Mouse (Mus musculus): ENCODE data around the gene Abcg1. TPM values are rescaled to one million over a fixed set of nuclear protein-coding genes. Genes with fewer than 3 reads are reported as not detected.

The Abcg1 gene
- polyA plus RNA-seq, 1 experiment = 29.0 TPM

DNA sequence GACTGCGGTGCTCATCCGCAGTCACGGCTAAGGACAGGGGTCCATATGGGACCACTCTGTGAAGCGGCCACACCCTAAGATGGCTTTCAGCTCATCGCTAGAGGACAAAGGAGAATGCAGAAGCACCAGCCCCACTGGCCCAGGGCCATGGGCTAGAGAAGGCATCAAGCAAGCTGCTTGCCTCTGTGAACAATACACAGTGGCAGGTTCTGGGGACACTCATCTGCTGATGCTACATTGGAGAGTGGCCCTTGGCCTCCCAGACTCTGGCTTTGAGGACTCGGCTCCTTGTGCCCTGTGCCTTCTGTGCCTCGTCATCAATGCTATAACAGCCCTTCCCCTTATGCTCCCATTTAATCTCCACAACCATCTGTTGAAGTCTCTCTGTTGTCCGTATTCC, 36.2 kb upstream of the Abcg1 start:
- Histone ChIP-seq H3K36me3 (ENCODE audit: control insufficient read depth, insufficient read depth, low read length) (no peaks in the 10 kb centered on the region), H3K4me1 (ENCODE audit: control insufficient read depth, insufficient read depth, insufficient read length) (no peaks in the 10 kb centered on the region), H3K27ac (ENCODE audit: insufficient read depth, low read length) (no peak overlapping the region), H3K4me3 (ENCODE audit: extremely low read depth, insufficient read depth, insufficient read length) (no peak overlapping the region), H3K27me3 (ENCODE audit: control insufficient read depth, insufficient read depth, low read length) (no peaks in the 10 kb centered on the region)
- DNase-seq (ENCODE audit: low read depth in 1 of 2, low spot score in 2 of 2) = no peak
- no peak for TF ChIP-seq POLR2A (IDR thresholded peaks at IDR 0.05; ENCODE audit: low read depth, low read length)
- TF ChIP-seq CTCF (IDR thresholded peaks at IDR 0.05; ENCODE audit: extremely low read depth, insufficient read depth, insufficient read length, insufficient replicate concordance) = no peak
- 90% methylated on average over 8 of the region's 8 CpGs for WGBS

DNA sequence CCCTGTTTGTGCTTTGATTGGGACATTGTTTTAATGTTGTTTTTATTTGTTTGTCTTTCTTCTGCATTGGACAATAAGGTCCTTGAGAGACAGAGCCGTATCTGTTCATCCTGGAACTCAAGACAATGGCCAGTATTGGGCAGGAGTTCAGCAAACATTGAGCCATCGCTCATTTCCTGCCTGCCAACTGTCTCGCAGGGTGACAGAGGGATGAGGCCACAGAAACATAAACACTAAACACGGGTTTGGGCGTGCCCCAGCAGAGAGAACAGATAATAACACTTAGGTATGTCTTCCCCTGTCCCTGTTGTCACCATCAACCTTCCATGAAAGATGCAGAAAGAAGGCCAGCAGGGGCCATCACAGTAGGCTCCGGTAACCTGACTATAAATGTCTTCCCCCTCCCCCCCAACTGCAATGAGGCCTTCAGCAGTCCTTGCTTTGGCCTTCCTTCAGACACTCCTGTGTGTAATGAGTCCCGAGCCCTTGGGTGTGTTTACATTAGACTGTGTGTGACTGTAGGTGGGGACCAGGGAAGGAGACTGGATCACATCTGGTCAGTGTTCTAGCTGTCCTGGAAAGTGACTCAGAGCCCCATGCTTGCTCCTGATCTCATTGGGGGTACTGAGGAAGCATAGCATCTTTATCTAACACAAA, 33.2 kb upstream of the Abcg1 start:
- H3K4me1 ChIP-seq (ENCODE audit: control insufficient read depth, insufficient read depth, insufficient read length) = no peaks in the 10 kb centered on the region
- no peak overlapping the region for H3K4me3 ChIP-seq (ENCODE audit: extremely low read depth, insufficient read depth, insufficient read length)
- 75% methylated on average over 7 of the region's 7 CpGs for WGBS
- TF ChIP-seq POLR2A (IDR thresholded peaks at IDR 0.05; ENCODE audit: low read depth, low read length) (no peak), CTCF (IDR thresholded peaks at IDR 0.05; ENCODE audit: extremely low read depth, insufficient read depth, insufficient read length, insufficient replicate concordance) (no peak)
- no peak overlapping the region for H3K27ac ChIP-seq (ENCODE audit: insufficient read depth, low read length)
- no peak for DNase-seq (ENCODE audit: low read depth in 1 of 2, low spot score in 2 of 2)
- H3K36me3 ChIP-seq (ENCODE audit: control insufficient read depth, insufficient read depth, low read length) = no peaks in the 10 kb centered on the region
- H3K27me3 ChIP-seq (ENCODE audit: control insufficient read depth, insufficient read depth, low read length) = no peaks in the 10 kb centered on the region

DNA sequence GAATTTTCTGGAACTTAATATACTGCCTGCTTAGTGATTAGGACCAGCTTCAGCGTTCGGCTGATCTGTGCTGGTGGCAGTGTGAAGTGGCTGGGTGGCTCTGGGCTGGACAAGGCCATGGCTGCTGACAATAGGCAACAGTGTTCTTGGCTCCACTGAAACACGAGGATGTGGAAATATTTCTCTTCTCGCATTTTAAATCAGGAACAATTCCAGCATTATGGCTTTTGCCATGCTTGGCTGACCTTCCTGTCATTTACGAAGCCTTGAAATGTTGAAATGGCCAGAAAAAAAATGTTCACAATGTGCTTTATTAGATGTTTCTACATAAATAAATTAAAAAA, 32.7 kb upstream of the Abcg1 start:
- 84% methylated on average over 5 of the region's 5 CpGs for WGBS
- no peaks in the 10 kb centered on the region for H3K36me3 ChIP-seq (ENCODE audit: control insufficient read depth, insufficient read depth, low read length)
- H3K4me3 ChIP-seq (ENCODE audit: extremely low read depth, insufficient read depth, insufficient read length) = no peak overlapping the region
- no peak for TF ChIP-seq CTCF (IDR thresholded peaks at IDR 0.05; ENCODE audit: extremely low read depth, insufficient read depth, insufficient read length, insufficient replicate concordance)
- H3K4me1 ChIP-seq (ENCODE audit: control insufficient read depth, insufficient read depth, insufficient read length) = no peaks in the 10 kb centered on the region
- DNase-seq (ENCODE audit: low read depth in 1 of 2, low spot score in 2 of 2) = no peak
- no peak overlapping the region for H3K27ac ChIP-seq (ENCODE audit: insufficient read depth, low read length)
- no peaks in the 10 kb centered on the region for H3K27me3 ChIP-seq (ENCODE audit: control insufficient read depth, insufficient read depth, low read length)

DNA sequence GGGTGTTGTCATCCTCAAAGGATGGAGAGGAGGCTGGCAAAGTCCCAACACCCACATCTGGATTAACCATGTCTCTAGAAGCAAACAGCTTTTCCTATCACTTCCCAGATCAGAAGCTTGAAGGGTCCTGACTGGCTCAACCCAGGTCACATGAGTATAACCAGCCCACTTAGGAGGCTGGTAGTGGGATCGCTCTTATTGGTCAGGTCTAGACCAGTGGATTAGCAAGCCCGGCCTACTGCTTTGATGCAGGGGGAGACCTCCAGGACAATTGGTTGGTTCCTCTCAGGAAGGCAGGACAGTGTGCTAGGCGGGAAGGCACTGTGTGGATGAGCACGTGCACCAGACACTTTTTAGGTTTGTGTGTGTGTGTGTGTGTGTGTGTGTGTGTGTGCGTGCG, 30.5 kb upstream of the Abcg1 start:
- WGBS = 91% methylated on average over 6 of the region's 6 CpGs
- Histone ChIP-seq H3K36me3 (ENCODE audit: control insufficient read depth, insufficient read depth, low read length) (no peaks in the 10 kb centered on the region), H3K4me3 (ENCODE audit: extremely low read depth, insufficient read depth, insufficient read length) (no peak overlapping the region), H3K27ac (ENCODE audit: insufficient read depth, low read length) (no peak overlapping the region), H3K27me3 (ENCODE audit: control insufficient read depth, insufficient read depth, low read length) (no peaks in the 10 kb centered on the region), H3K4me1 (ENCODE audit: control insufficient read depth, insufficient read depth, insufficient read length) (no peaks in the 10 kb centered on the region)
- TF ChIP-seq CTCF (IDR thresholded peaks at IDR 0.05; ENCODE audit: extremely low read depth, insufficient read depth, insufficient read length, insufficient replicate concordance) = no peak
- TF ChIP-seq POLR2A (IDR thresholded peaks at IDR 0.05; ENCODE audit: low read depth, low read length) = no peak
- DNase-seq (ENCODE audit: low read depth in 1 of 2, low spot score in 2 of 2) = no peak

DNA sequence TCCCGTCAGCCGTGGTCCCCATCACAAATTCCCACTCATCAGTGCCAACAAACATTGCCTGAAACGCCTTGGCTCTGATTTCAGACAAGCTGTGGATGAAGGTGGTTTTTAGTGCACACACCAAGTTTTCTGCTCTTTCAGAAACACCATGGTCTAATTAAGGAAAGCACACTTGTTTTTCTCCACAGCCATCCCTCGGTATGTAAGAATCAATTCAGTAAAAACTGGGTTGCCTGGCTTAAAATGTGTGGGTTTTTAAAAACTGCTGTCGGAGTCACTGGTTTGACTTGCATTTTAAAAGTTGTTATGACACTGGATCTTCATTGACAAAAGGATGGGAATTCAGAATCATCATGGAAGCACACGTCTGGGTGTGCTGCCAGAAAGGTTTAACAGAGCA, 29.8 kb upstream of the Abcg1 start:
- WGBS = 93% methylated on average over 6 of the region's 6 CpGs
- TF ChIP-seq CTCF (IDR thresholded peaks at IDR 0.05; ENCODE audit: extremely low read depth, insufficient read depth, insufficient read length, insufficient replicate concordance) = no peak
- TF ChIP-seq POLR2A (IDR thresholded peaks at IDR 0.05; ENCODE audit: low read depth, low read length) = no peak
- Histone ChIP-seq H3K36me3 (ENCODE audit: control insufficient read depth, insufficient read depth, low read length) (no peaks in the 10 kb centered on the region), H3K4me1 (ENCODE audit: control insufficient read depth, insufficient read depth, insufficient read length) (no peaks in the 10 kb centered on the region), H3K4me3 (ENCODE audit: extremely low read depth, insufficient read depth, insufficient read length) (no peak overlapping the region), H3K27ac (ENCODE audit: insufficient read depth, low read length) (no peak overlapping the region), H3K27me3 (ENCODE audit: control insufficient read depth, insufficient read depth, low read length) (no peaks in the 10 kb centered on the region)
- DNase-seq (ENCODE audit: low read depth in 1 of 2, low spot score in 2 of 2) = no peak

DNA sequence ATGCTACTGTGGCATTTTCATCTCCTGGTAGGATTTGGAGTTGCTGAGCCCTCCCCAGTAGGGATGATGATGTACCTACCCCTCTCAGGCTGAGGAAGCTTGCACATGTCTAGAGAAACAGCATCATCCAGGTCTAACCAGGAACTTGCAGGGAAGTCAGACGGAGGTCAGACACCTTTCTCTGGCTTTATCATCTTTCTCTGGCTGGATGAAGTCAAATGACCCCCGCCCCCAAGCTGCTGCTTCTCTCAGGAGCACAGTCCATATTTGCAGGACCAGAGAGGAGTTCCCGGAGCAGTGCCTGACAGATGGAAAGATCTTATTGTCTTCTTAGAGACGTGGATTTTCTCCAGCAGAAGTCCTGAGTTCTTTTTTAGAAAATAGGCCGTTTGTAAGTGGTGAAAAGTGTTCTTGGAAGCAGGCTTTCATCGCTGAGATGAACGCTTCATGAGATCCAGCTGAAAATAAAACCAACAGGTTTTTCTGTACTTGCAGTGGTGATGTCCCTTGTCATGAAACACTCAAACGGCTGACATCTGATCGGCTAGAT, 28.6 kb upstream of the Abcg1 start:
- H3K4me3 ChIP-seq (ENCODE audit: extremely low read depth, insufficient read depth, insufficient read length) = no peak overlapping the region
- 87% methylated on average over 9 of the region's 9 CpGs for WGBS
- no peak for DNase-seq (ENCODE audit: low read depth in 1 of 2, low spot score in 2 of 2)
- no peaks in the 10 kb centered on the region for H3K36me3 ChIP-seq (ENCODE audit: control insufficient read depth, insufficient read depth, low read length)
- TF ChIP-seq POLR2A (IDR thresholded peaks at IDR 0.05; ENCODE audit: low read depth, low read length) = no peak
- no peak for TF ChIP-seq CTCF (IDR thresholded peaks at IDR 0.05; ENCODE audit: extremely low read depth, insufficient read depth, insufficient read length, insufficient replicate concordance)
- H3K4me1 ChIP-seq (ENCODE audit: control insufficient read depth, insufficient read depth, insufficient read length) = peaks cover 6% of the 10 kb centered on the region; the same call in 1 of the 2 replicates
- no peaks in the 10 kb centered on the region for H3K27me3 ChIP-seq (ENCODE audit: control insufficient read depth, insufficient read depth, low read length)
- no peak overlapping the region for H3K27ac ChIP-seq (ENCODE audit: insufficient read depth, low read length)

DNA sequence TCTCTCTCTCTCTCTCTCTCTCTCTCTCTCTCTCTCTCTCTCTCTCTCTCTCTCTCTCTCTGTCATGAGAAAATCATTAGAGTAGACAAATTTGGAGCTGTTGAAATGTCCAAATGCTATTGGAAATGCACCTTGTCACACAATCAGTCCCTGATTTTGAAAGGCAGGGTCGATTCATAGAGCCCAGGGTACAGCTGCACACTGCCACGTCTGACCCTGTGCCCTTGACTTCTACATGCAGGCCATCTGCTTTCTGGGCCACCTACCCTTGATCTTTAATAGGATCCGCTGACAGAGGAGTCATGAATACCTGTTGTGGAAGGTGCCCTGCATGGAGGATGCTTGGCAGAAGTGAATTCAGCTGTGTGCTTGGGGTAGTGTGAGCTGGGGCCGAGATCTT, 28.1 kb upstream of the Abcg1 start:
- Histone ChIP-seq H3K4me1 (ENCODE audit: control insufficient read depth, insufficient read depth, insufficient read length) (peaks cover 9% of the 10 kb centered on the region; the same call in 1 of the 2 replicates), H3K27me3 (ENCODE audit: control insufficient read depth, insufficient read depth, low read length) (no peaks in the 10 kb centered on the region), H3K27ac (ENCODE audit: insufficient read depth, low read length) (no peak overlapping the region), H3K4me3 (ENCODE audit: extremely low read depth, insufficient read depth, insufficient read length) (no peak overlapping the region), H3K36me3 (ENCODE audit: control insufficient read depth, insufficient read depth, low read length) (no peaks in the 10 kb centered on the region)
- WGBS = 90% methylated on average over 4 of the region's 4 CpGs
- TF ChIP-seq CTCF (IDR thresholded peaks at IDR 0.05; ENCODE audit: extremely low read depth, insufficient read depth, insufficient read length, insufficient replicate concordance) (no peak), POLR2A (IDR thresholded peaks at IDR 0.05; ENCODE audit: low read depth, low read length) (no peak)
- no peak for DNase-seq (ENCODE audit: low read depth in 1 of 2, low spot score in 2 of 2)
